Mouse (Mus musculus) MEL (cell line): ENCODE data around the gene Spata17. TPM values are rescaled to one million over a fixed set of nuclear protein-coding genes. Genes with fewer than 3 reads are reported as not detected.

ENCODE experiments used
- DNase-seq: peaks from one replicate; pipeline ENCODE4 v3.0.0; 2011; ENCODE audit warnings: low read depth, low spot score
- H3K27ac ChIP-seq: 2 replicates; pipeline ENCODE4 v1.5.1; 2012; ENCODE audit warnings: low read depth, mild to moderate bottlenecking, control low read depth, low read length, moderate library complexity; ENCODE audit not compliant: control insufficient read depth
- H3K27me3 ChIP-seq, 2 experiments: fragments of 150-350 bp in 1 of 2; sonication (generic) in 1 of 2; 2 replicates each; pipeline ENCODE4 v1.6.1; 2012; ENCODE audit warnings: low read length in 2 of 2, mild to moderate bottlenecking in 2 of 2, improper control_type of control experiment in 1 of 2, moderate library complexity in 1 of 2; ENCODE audit not compliant: insufficient read depth in 2 of 2, control insufficient read depth in 1 of 2
- H3K36me3 ChIP-seq, 2 experiments: 2 replicates each; pipeline ENCODE4 v1.6.1; 2012 to 2014; ENCODE audit warnings: low read length in 2 of 2, improper control_type of control experiment in 1 of 2, inconsistent platforms in 1 of 2, mild to moderate bottlenecking in 1 of 2; ENCODE audit not compliant: insufficient read depth in 2 of 2, control insufficient read depth in 1 of 2
- H3K4me1 ChIP-seq, 2 experiments: fragments of 150-350 bp in 1 of 2; sonication (generic) in 1 of 2; 2 replicates each; pipeline ENCODE4 v1.6.1; 2012; ENCODE audit warnings: low read length in 2 of 2, improper control_type of control experiment in 1 of 2, mild to moderate bottlenecking in 1 of 2; ENCODE audit not compliant: insufficient read depth in 2 of 2, control insufficient read depth in 1 of 2
- H3K4me3 ChIP-seq, 2 experiments: fragments of 150-350 bp in 1 of 2; sonication (generic) in 1 of 2; 2 replicates each; pipeline ENCODE4 v1.5.1; 2012; ENCODE audit warnings: low read depth in 2 of 2, low read length in 2 of 2, mild to moderate bottlenecking in 2 of 2, moderate library complexity in 2 of 2, control low read depth in 1 of 2, improper control_type of control experiment in 1 of 2; ENCODE audit not compliant: control insufficient read depth in 1 of 2, insufficient read depth in 1 of 2
- H3K79me2 ChIP-seq: 2 replicates; pipeline ENCODE4 v1.6.1; 2012; ENCODE audit warnings: mild to moderate bottlenecking, low read length, moderate library complexity; ENCODE audit not compliant: control insufficient read depth, poor library complexity, insufficient read depth
- H3K9ac ChIP-seq: 2 replicates; pipeline ENCODE4 v1.6.1; 2012; ENCODE audit warnings: low read depth, mild to moderate bottlenecking, control low read depth, low read length, moderate library complexity; ENCODE audit not compliant: control insufficient read depth, poor library complexity, severe bottlenecking
- H3K9me3 ChIP-seq: fragments of 150-350 bp; sonication (generic); replicated peaks from 2 replicates; pipeline ENCODE4 v1.6.1; 2012; ENCODE audit warnings: mild to moderate bottlenecking, low read length, improper control_type of control experiment, moderate library complexity; ENCODE audit not compliant: insufficient read depth
- CHD2 ChIP-seq: IDR thresholded peaks from 2 replicates; pipeline ENCODE4 v1.6.1; 2011; ENCODE audit warnings: low read length, improper control_type of control experiment
- E2F4 ChIP-seq: IDR thresholded peaks from 2 replicates; pipeline ENCODE4 v1.6.1; 2011; ENCODE audit warnings: low read depth, low read length, improper control_type of control experiment, borderline replicate concordance
- GATA1 ChIP-seq: IDR thresholded peaks from 2 replicates; pipeline ENCODE4 v1.6.1; 2011; ENCODE audit warnings: low read depth, low read length, improper control_type of control experiment
- HCFC1 ChIP-seq: IDR thresholded peaks from 2 replicates; pipeline ENCODE4 v1.6.1; 2012; ENCODE audit warnings: low read depth, mild to moderate bottlenecking, inconsistent platforms, low read length, improper control_type of control experiment, moderate library complexity
- JUND ChIP-seq: IDR thresholded peaks from 2 replicates; pipeline ENCODE4 v1.6.1; 2011; ENCODE audit warnings: low read depth, mild to moderate bottlenecking, improper control_type of control experiment, low read length
- MAX ChIP-seq: IDR thresholded peaks from 2 replicates; pipeline ENCODE4 v1.6.1; 2011; ENCODE audit warnings: low read length, improper control_type of control experiment
- MAZ ChIP-seq: IDR thresholded peaks from 2 replicates; pipeline ENCODE4 v1.6.1; 2012; ENCODE audit warnings: low read depth, mild to moderate bottlenecking, inconsistent platforms, low read length, improper control_type of control experiment
- MEF2A ChIP-seq: IDR thresholded peaks from 2 replicates; pipeline ENCODE4 v1.6.1; 2014; ENCODE audit warnings: low read depth, mild to moderate bottlenecking, inconsistent platforms, low read length, improper control_type of control experiment; ENCODE audit not compliant: poor library complexity, insufficient replicate concordance, severe bottlenecking; ENCODE audit errors: extremely low read depth
- MYC ChIP-seq: IDR thresholded peaks from 2 replicates; pipeline ENCODE4 v1.6.1; 2011; ENCODE audit warnings: low read depth, mild to moderate bottlenecking, low read length, improper control_type of control experiment, moderate library complexity
- POLR2AphosphoS2 ChIP-seq: IDR thresholded peaks from 2 replicates; pipeline ENCODE4 v1.6.1; 2011; ENCODE audit warnings: low read length, improper control_type of control experiment
- POLR2AphosphoS5 ChIP-seq: IDR thresholded peaks from 2 replicates; pipeline ENCODE4 v1.6.1; 2012; ENCODE audit warnings: low read depth, borderline replicate concordance, mild to moderate bottlenecking, inconsistent platforms, low read length, moderate library complexity, mixed read lengths
- RAD21 ChIP-seq: IDR thresholded peaks from 2 replicates; pipeline ENCODE4 v1.6.1; 2011; ENCODE audit warnings: mild to moderate bottlenecking, low read depth, low read length, improper control_type of control experiment
- SIN3A ChIP-seq: IDR thresholded peaks from 2 replicates; pipeline ENCODE4 v1.6.1; 2012; ENCODE audit warnings: low read length, improper control_type of control experiment, inconsistent platforms
- SMC3 ChIP-seq: IDR thresholded peaks from 2 replicates; pipeline ENCODE4 v1.6.1; 2011; ENCODE audit warnings: low read depth, low read length, improper control_type of control experiment
- TAL1 ChIP-seq: IDR thresholded peaks from 2 replicates; pipeline ENCODE4 v1.6.1; 2012; ENCODE audit warnings: mild to moderate bottlenecking, inconsistent platforms, low read length, moderate library complexity, mixed read lengths
- TCF12 ChIP-seq: IDR thresholded peaks from 2 replicates; pipeline ENCODE4 v1.6.1; 2014; ENCODE audit warnings: low read depth, mild to moderate bottlenecking, inconsistent platforms, low read length, improper control_type of control experiment, moderate library complexity
- UBTF ChIP-seq: IDR thresholded peaks from 2 replicates; pipeline ENCODE4 v1.6.1; 2012; ENCODE audit warnings: low read depth, mild to moderate bottlenecking, inconsistent platforms, low read length, improper control_type of control experiment, moderate library complexity, borderline replicate concordance; ENCODE audit not compliant: insufficient read depth
- USF2 ChIP-seq, 2 experiments: IDR thresholded peaks; 2 replicates each; pipeline ENCODE4 v1.6.1; 2011 to 2012; ENCODE audit warnings: improper control_type of control experiment in 2 of 2, low read length in 2 of 2, borderline replicate concordance in 1 of 2, inconsistent platforms in 1 of 2, low read depth in 1 of 2, mild to moderate bottlenecking in 1 of 2; ENCODE audit not compliant: insufficient read depth in 1 of 2
- ZC3H11A ChIP-seq: IDR thresholded peaks from 2 replicates; pipeline ENCODE4 v1.6.1; 2012; ENCODE audit warnings: low read depth, mild to moderate bottlenecking, inconsistent platforms, low read length, improper control_type of control experiment
- ZKSCAN1 ChIP-seq: IDR thresholded peaks from 2 replicates; pipeline ENCODE4 v1.6.1; 2012; ENCODE audit warnings: low read depth, mild to moderate bottlenecking, inconsistent platforms, low read length, improper control_type of control experiment, moderate library complexity
- ZMIZ1 ChIP-seq: IDR thresholded peaks from 2 replicates; pipeline ENCODE4 v1.6.1; 2012; ENCODE audit warnings: low read depth, mild to moderate bottlenecking, inconsistent platforms, low read length, improper control_type of control experiment, moderate library complexity
- ZNF384 ChIP-seq: IDR thresholded peaks from 2 replicates; pipeline ENCODE4 v1.6.1; 2012; ENCODE audit warnings: low read depth, mild to moderate bottlenecking, inconsistent platforms, low read length, improper control_type of control experiment
- polyA plus RNA-seq, 2 experiments: library from polyadenylated mRNA; stranded (reverse) in 1 of 2; unstranded in 1 of 2; fragments of >175 nt in 1 of 2; fragments of >200 nt in 1 of 2; gene quantifications; 2 replicates each; pipeline versions ENCODE4 v1.2.1 to v1.2.4; 2012; ENCODE audit warnings: low replicate concordance in 2 of 2, low read depth in 1 of 2; ENCODE audit not compliant: insufficient read length in 2 of 2, insufficient read depth in 1 of 2, missing spikeins in 1 of 2
- total RNA-seq: library from RNA; depleted of rRNA; stranded (reverse); fragments of 300-350 nt; gene quantifications from 2 replicates; pipeline ENCODE4 v1.2.3, GENCODE M21; 2012

Spata17 gene
- total and polyA plus RNA-seq, 3 experiments, result 0.13 TPM; not detected in 2

DNA sequence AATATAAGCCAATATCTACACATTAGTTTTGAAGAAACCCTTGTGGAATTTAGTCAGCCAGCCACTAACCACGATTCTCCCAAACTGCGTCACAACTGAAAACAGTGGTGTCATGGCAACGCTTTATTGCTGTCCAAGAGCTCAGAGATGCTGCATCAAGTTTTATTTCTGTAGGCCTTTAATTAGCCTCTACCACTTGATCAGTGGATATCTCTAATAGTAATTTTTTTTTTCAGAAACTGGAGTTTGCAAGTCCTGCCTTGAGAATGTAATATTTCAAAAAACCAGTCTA is 138.3 kb downstream of the Spata17 start:
- Histone ChIP-seq H3K79me2 (no peaks in the 10 kb centered on the region), H3K4me3 (no peak overlapping the region), H3K27me3 (no peaks in the 10 kb centered on the region), H3K4me1 (no peaks in the 10 kb centered on the region), H3K9ac (no peak overlapping the region), H3K9me3 (no peaks in the 10 kb centered on the region), H3K36me3 (no peaks in the 10 kb centered on the region), H3K27ac (no peak overlapping the region)
- DNase-seq, result no peak
- TF ChIP-seq TCF12, result no peak
- TF ChIP-seq ZNF384, result no peak
- no peak for TF ChIP-seq MAZ
- TF ChIP-seq POLR2AphosphoS2, result no peak
- no peak for TF ChIP-seq HCFC1
- TF ChIP-seq MAX, result no peak
- no peak for TF ChIP-seq E2F4
- no peak for TF ChIP-seq RAD21
- TF ChIP-seq ZKSCAN1, result no peak
- no peak for TF ChIP-seq POLR2AphosphoS5
- no peak for TF ChIP-seq ZMIZ1
- no peak for TF ChIP-seq MEF2A
- TF ChIP-seq TAL1, result no peak

DNA sequence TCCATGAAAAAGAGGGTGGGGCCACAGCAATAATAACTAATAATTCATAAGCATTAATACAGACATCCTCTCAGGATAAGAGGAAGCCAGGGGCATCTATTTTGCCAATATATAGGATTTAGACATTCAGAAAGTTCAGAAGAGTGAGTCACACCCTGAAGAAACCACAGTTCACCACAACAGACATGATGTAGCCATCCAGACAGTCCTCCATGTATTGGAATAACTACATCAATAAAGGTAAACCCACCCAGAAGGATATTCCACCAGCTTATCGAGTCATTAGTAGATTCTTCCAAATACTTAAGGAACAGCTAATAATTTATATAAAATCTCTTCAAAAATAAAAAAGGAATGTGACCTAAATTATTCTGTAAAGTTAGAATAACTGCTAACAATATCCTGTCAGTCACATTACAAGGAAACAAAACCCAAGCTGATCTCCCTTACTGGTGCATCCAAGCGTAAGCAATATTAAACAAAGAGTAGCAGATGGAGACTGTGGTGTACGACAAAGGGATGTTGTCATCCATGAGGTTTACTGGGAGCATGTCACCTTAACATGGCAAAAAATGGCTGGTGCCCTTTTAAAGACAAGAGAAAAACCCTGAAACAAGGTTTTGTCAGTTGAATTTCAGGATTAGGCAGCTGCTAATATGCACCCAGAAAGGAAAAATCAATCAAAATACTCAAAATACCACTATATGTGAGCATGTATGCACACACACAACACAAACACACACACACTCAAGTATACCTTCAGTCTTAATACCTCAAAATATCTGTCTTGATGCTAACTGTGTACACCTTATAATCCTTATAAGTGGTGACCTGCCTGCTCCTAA is 138.8 kb downstream of the Spata17 start:
- TF ChIP-seq CHD2, result no peak
- TF ChIP-seq UBTF, result no peak
- TF ChIP-seq POLR2AphosphoS5, result no peak
- TF ChIP-seq GATA1, result no peak
- TF ChIP-seq SIN3A, result no peak
- no peak for TF ChIP-seq SMC3
- no peak for TF ChIP-seq ZNF384
- no peak for TF ChIP-seq JUND
- no peak for TF ChIP-seq ZC3H11A
- TF ChIP-seq HCFC1, result no peak
- no peak for TF ChIP-seq USF2 (IDR thresholded peaks at IDR 0.05; ENCODE audit: borderline replicate concordance in 1 of 2, insufficient read depth in 1 of 2, low read depth in 1 of 2, low read length in 2 of 2)
- no peak for TF ChIP-seq MYC
- no peak for TF ChIP-seq TAL1
- Histone ChIP-seq H3K36me3 (no peaks in the 10 kb centered on the region), H3K27me3 (no peaks in the 10 kb centered on the region), H3K9me3 (no peaks in the 10 kb centered on the region), H3K9ac (no peak overlapping the region), H3K27ac (no peak overlapping the region), H3K4me3 (no peak overlapping the region), H3K4me1 (no peaks in the 10 kb centered on the region), H3K79me2 (no peaks in the 10 kb centered on the region)
- no peak for DNase-seq
